Mouse (Mus musculus): ENCODE measurements around the gene Rex1bd. TPM values are rescaled to one million over a fixed set of nuclear protein-coding genes. Genes with fewer than 3 reads are reported as not detected.

Gene Rex1bd
- 126 and 140 TPM in 2 replicates for polyA plus RNA-seq (2014; fragmentation: Nextera tagmentation; extraction: Ambion mirVana)

- 3% methylated on average over 35 of the region's 40 CpGs for WGBS
- peak; percentile 95 for DNase-seq (ENCODE audit: low spot score)
- peaks cover 23% of the 10 kb centered on the region for H3K4me1 ChIP-seq (ENCODE audit: control insufficient read depth, insufficient read depth, low read length)
Observed at GRCm38 (mm10) chr8:70506328-70507026, at the start of gene Rex1bd. Gene Rex1bd, minus strand, starts transcription at chr8:70506752.

GRCm38 (mm10) chr8:70555079-70555747 lies 48.7 kb upstream of the Rex1bd start:
- no peak overlapping the region for H3K4me2 ChIP-seq (ENCODE audit: low read depth, low read length)
- no peaks in the 10 kb centered on the region for H3K36me3 ChIP-seq (replicated peaks; ENCODE audit: control insufficient read depth, insufficient read depth, low read depth, low read length)
- ATAC-seq (replicated peaks; ENCODE audit: insufficient number of reproducible peaks, low FRiP score, low TSS enrichment, low read depth) (no peak), DNase-seq (ENCODE audit: low spot score) (no peak)
- H3K9ac ChIP-seq (replicated peaks; ENCODE audit: low read length), result no peak overlapping the region
- H3K9me3 ChIP-seq (replicated peaks; ENCODE audit: control insufficient read depth, low read length), result no peaks in the 10 kb centered on the region
- H3K4me3 ChIP-seq (ENCODE audit: low read depth, low read length), result no peak overlapping the region
- WGBS, result 90% methylated on average over 4 of the region's 4 CpGs
- no peaks in the 10 kb centered on the region for H3K4me1 ChIP-seq (ENCODE audit: control insufficient read depth, insufficient read depth, low read length)
- no peak overlapping the region for H3K27ac ChIP-seq (replicated peaks; ENCODE audit: low read depth, low read length)
- no peaks in the 10 kb centered on the region for H3K27me3 ChIP-seq (ENCODE audit: control insufficient read depth, insufficient read depth, low read length)

More at GRCm38 (mm10) chr8:70506328-70507026, at the start of gene Rex1bd:
- ATAC-seq (replicated peaks; ENCODE audit: insufficient number of reproducible peaks, low FRiP score, low TSS enrichment, low read depth), result peak; percentile 78
- Histone ChIP-seq H3K27ac (replicated peaks; ENCODE audit: low read depth, low read length) (peak within 1 kb of the TSS; percentile 62), H3K4me3 (ENCODE audit: low read depth, low read length) (peak within 1 kb of the TSS; percentile 70), H3K27me3 (ENCODE audit: control insufficient read depth, insufficient read depth, low read length) (peaks cover 16% of the 10 kb centered on the region), H3K4me2 (ENCODE audit: low read depth, low read length) (peak within 1 kb of the TSS; percentile 82), H3K9me3 (replicated peaks; ENCODE audit: control insufficient read depth, low read length) (no peaks in the 10 kb centered on the region), H3K36me3 (replicated peaks; ENCODE audit: control insufficient read depth, insufficient read depth, low read depth, low read length) (peaks cover 6% of the 10 kb centered on the region), H3K9ac (replicated peaks; ENCODE audit: low read length) (peak within 1 kb of the TSS; percentile 92)

GRCm38 (mm10) chr8:70553740-70554139 lies 47.2 kb upstream of the Rex1bd start:
- Histone ChIP-seq H3K9ac (replicated peaks; ENCODE audit: low read length) (no peak overlapping the region), H3K4me3 (ENCODE audit: low read depth, low read length) (no peak overlapping the region), H3K4me2 (ENCODE audit: low read depth, low read length) (no peak overlapping the region), H3K27me3 (ENCODE audit: control insufficient read depth, insufficient read depth, low read length) (no peaks in the 10 kb centered on the region), H3K4me1 (ENCODE audit: control insufficient read depth, insufficient read depth, low read length) (no peaks in the 10 kb centered on the region), H3K27ac (replicated peaks; ENCODE audit: low read depth, low read length) (no peak overlapping the region), H3K9me3 (replicated peaks; ENCODE audit: control insufficient read depth, low read length) (no peaks in the 10 kb centered on the region), H3K36me3 (replicated peaks; ENCODE audit: control insufficient read depth, insufficient read depth, low read depth, low read length) (no peaks in the 10 kb centered on the region)
- DNase-seq (ENCODE audit: low spot score) (no peak), ATAC-seq (replicated peaks; ENCODE audit: insufficient number of reproducible peaks, low FRiP score, low TSS enrichment, low read depth) (no peak)

- Histone ChIP-seq H3K9ac (replicated peaks; ENCODE audit: low read length) (no peak overlapping the region), H3K4me3 (ENCODE audit: low read depth, low read length) (no peak overlapping the region), H3K4me2 (ENCODE audit: low read depth, low read length) (no peak overlapping the region), H3K36me3 (replicated peaks; ENCODE audit: control insufficient read depth, insufficient read depth, low read depth, low read length) (no peaks in the 10 kb centered on the region), H3K27ac (replicated peaks; ENCODE audit: low read depth, low read length) (no peak overlapping the region), H3K9me3 (replicated peaks; ENCODE audit: control insufficient read depth, low read length) (no peaks in the 10 kb centered on the region), H3K27me3 (ENCODE audit: control insufficient read depth, insufficient read depth, low read length) (no peaks in the 10 kb centered on the region), H3K4me1 (ENCODE audit: control insufficient read depth, insufficient read depth, low read length) (no peaks in the 10 kb centered on the region)
- DNase-seq (ENCODE audit: low spot score), result no peak
- 77% methylated on average over 1 of the region's 1 CpGs for WGBS
- no peak for ATAC-seq (replicated peaks; ENCODE audit: insufficient number of reproducible peaks, low FRiP score, low TSS enrichment, low read depth)
Observed at GRCm38 (mm10) chr8:70552836-70553235, 46.3 kb upstream of the Rex1bd start.

GRCm38 (mm10) chr8:70551558-70552161 lies 45.1 kb upstream of the Rex1bd start:
- 80% methylated on average over 3 of the region's 3 CpGs for WGBS

GRCm38 (mm10) chr8:70549412-70550184 lies 43.0 kb upstream of the Rex1bd start:
- Histone ChIP-seq H3K27ac (replicated peaks; ENCODE audit: low read depth, low read length) (no peak overlapping the region), H3K4me3 (ENCODE audit: low read depth, low read length) (no peak overlapping the region), H3K9me3 (replicated peaks; ENCODE audit: control insufficient read depth, low read length) (no peaks in the 10 kb centered on the region), H3K4me1 (ENCODE audit: control insufficient read depth, insufficient read depth, low read length) (no peaks in the 10 kb centered on the region), H3K27me3 (ENCODE audit: control insufficient read depth, insufficient read depth, low read length) (no peaks in the 10 kb centered on the region), H3K4me2 (ENCODE audit: low read depth, low read length) (no peak overlapping the region), H3K36me3 (replicated peaks; ENCODE audit: control insufficient read depth, insufficient read depth, low read depth, low read length) (no peaks in the 10 kb centered on the region), H3K9ac (replicated peaks; ENCODE audit: low read length) (no peak overlapping the region)
- no peak for ATAC-seq (replicated peaks; ENCODE audit: insufficient number of reproducible peaks, low FRiP score, low TSS enrichment, low read depth)
- 94% methylated on average over 10 of the region's 10 CpGs for WGBS
- DNase-seq (ENCODE audit: low spot score), result no peak

More at GRCm38 (mm10) chr8:70551558-70552161, 45.1 kb upstream of the Rex1bd start:
- no peak overlapping the region for H3K4me2 ChIP-seq (ENCODE audit: low read depth, low read length)
- no peak overlapping the region for H3K4me3 ChIP-seq (ENCODE audit: low read depth, low read length)
- DNase-seq (ENCODE audit: low spot score) (no peak), ATAC-seq (replicated peaks; ENCODE audit: insufficient number of reproducible peaks, low FRiP score, low TSS enrichment, low read depth) (no peak)
- no peaks in the 10 kb centered on the region for H3K9me3 ChIP-seq (replicated peaks; ENCODE audit: control insufficient read depth, low read length)
- no peaks in the 10 kb centered on the region for H3K27me3 ChIP-seq (ENCODE audit: control insufficient read depth, insufficient read depth, low read length)
- H3K27ac ChIP-seq (replicated peaks; ENCODE audit: low read depth, low read length), result no peak overlapping the region
- no peaks in the 10 kb centered on the region for H3K4me1 ChIP-seq (ENCODE audit: control insufficient read depth, insufficient read depth, low read length)
- no peak overlapping the region for H3K9ac ChIP-seq (replicated peaks; ENCODE audit: low read length)
- no peaks in the 10 kb centered on the region for H3K36me3 ChIP-seq (replicated peaks; ENCODE audit: control insufficient read depth, insufficient read depth, low read depth, low read length)

GRCm38 (mm10) chr8:70547762-70548161 lies 41.2 kb upstream of the Rex1bd start:
- 90% methylated on average over 6 of the region's 6 CpGs for WGBS

More at GRCm38 (mm10) chr8:70547762-70548161, 41.2 kb upstream of the Rex1bd start:
- no peak overlapping the region for H3K4me2 ChIP-seq (ENCODE audit: low read depth, low read length)
- no peaks in the 10 kb centered on the region for H3K9me3 ChIP-seq (replicated peaks; ENCODE audit: control insufficient read depth, low read length)
- H3K27ac ChIP-seq (replicated peaks; ENCODE audit: low read depth, low read length), result no peak overlapping the region
- no peak overlapping the region; the same call in 1 of the 2 replicates for H3K9ac ChIP-seq (replicated peaks; ENCODE audit: low read length)
- H3K4me3 ChIP-seq (ENCODE audit: low read depth, low read length), result no peak overlapping the region
- no peak for DNase-seq (ENCODE audit: low spot score)
- no peaks in the 10 kb centered on the region for H3K36me3 ChIP-seq (replicated peaks; ENCODE audit: control insufficient read depth, insufficient read depth, low read depth, low read length)
- no peaks in the 10 kb centered on the region for H3K4me1 ChIP-seq (ENCODE audit: control insufficient read depth, insufficient read depth, low read length)
- no peaks in the 10 kb centered on the region for H3K27me3 ChIP-seq (ENCODE audit: control insufficient read depth, insufficient read depth, low read length)
- ATAC-seq (replicated peaks; ENCODE audit: insufficient number of reproducible peaks, low FRiP score, low TSS enrichment, low read depth), result no peak

Measured in embryonic facial prominence, embryonic 11.5 days (tissue).